Mouse (Mus musculus) cerebral cortex, adult 2 months (tissue): ENCODE results near the gene Sncg.

Experiments used
- WGBS: fragments of 180-500 bp; shearing (Covaris S2); methylation state at CpG from one replicate; pipeline ENCODE4 v1.1.7; 2018; 5-methylcytosine and 5-hydroxymethylcytosine counted together

Sncg gene

GRCm38 (mm10) chr14:34370921-34371320, 3.7 kb downstream of the Sncg start:
- 96% methylated on average over 3 of the region's 3 CpGs for WGBS

GRCm38 (mm10) chr14:34370203-34370602, 4.4 kb downstream of the Sncg start:
- WGBS, result 67% methylated on average over 3 of the region's 3 CpGs

- 94% methylated on average over 2 of the region's 2 CpGs for WGBS
Observed at GRCm38 (mm10) chr14:34365147-34365507, 9.5 kb downstream of the Sncg start.

- 80% methylated on average over 15 of the region's 15 CpGs for WGBS
Observed at GRCm38 (mm10) chr14:34364254-34365146, 10.1 kb downstream of the Sncg start.

- WGBS, result 4% methylated on average over 32 of the region's 32 CpGs
Observed at GRCm38 (mm10) chr14:34363490-34364253, 10.9 kb downstream of the Sncg start.

- WGBS, result 46% methylated on average over 18 of the region's 18 CpGs
Observed at GRCm38 (mm10) chr14:34362726-34363445, 11.7 kb downstream of the Sncg start.

GRCm38 (mm10) chr14:34362135-34362534, 12.5 kb downstream of the Sncg start:
- WGBS, result 90% methylated on average over 4 of the region's 4 CpGs

- 70% methylated on average over 6 of the region's 6 CpGs for WGBS
Observed at GRCm38 (mm10) chr14:34360251-34360650, 14.3 kb downstream of the Sncg start.

GRCm38 (mm10) chr14:34359676-34360244, 14.8 kb downstream of the Sncg start:
- WGBS, result 64% methylated on average over 5 of the region's 5 CpGs

- 67% methylated on average over 7 of the region's 7 CpGs for WGBS
Observed at GRCm38 (mm10) chr14:34357671-34358455, 16.7 kb downstream of the Sncg start.

GRCm38 (mm10) chr14:34355301-34355700, 19.3 kb downstream of the Sncg start, which contains the start of gene Fam25c:
Gene Fam25c (minus strand): TSS chr14:34355433.
- WGBS, result 91% methylated on average over 6 of the region's 6 CpGs

GRCm38 (mm10) chr14:34354456-34354855, 20.1 kb downstream of the Sncg start:
- 81% methylated on average over 4 of the region's 4 CpGs for WGBS

- 96% methylated on average over 3 of the region's 3 CpGs for WGBS
Observed at GRCm38 (mm10) chr14:34353326-34353725, 21.3 kb downstream of the Sncg start.

- WGBS, result 74% methylated on average over 6 of the region's 6 CpGs
Observed at GRCm38 (mm10) chr14:34352523-34352922, 22.1 kb downstream of the Sncg start.

- 83% methylated on average over 3 of the region's 3 CpGs for WGBS
Observed at GRCm38 (mm10) chr14:34351660-34352059, 22.9 kb downstream of the Sncg start.

GRCm38 (mm10) chr14:34349007-34349406, 25.6 kb downstream of the Sncg start:
- WGBS, result 88% methylated on average over 8 of the region's 8 CpGs

GRCm38 (mm10) chr14:34348301-34348700, 26.3 kb downstream of the Sncg start:
- WGBS, result 54% methylated on average over 7 of the region's 7 CpGs

- 93% methylated on average over 5 of the region's 5 CpGs for WGBS
Observed at GRCm38 (mm10) chr14:34347084-34347483, 27.5 kb downstream of the Sncg start.

- WGBS, result 67% methylated on average over 12 of the region's 12 CpGs
Observed at GRCm38 (mm10) chr14:34345771-34346566, 28.6 kb downstream of the Sncg start.

- WGBS, result 74% methylated on average over 5 of the region's 5 CpGs
Observed at GRCm38 (mm10) chr14:34344361-34344760, 30.2 kb downstream of the Sncg start.
